Mouse (Mus musculus) layer of hippocampus, postnatal 14 days (tissue): ENCODE data around the gene Rgs1. TPM values are rescaled to one million over a fixed set of nuclear protein-coding genes. Genes with fewer than 3 reads are reported as not detected.
A peak's percentile ranks its signal among the peaks of the same experiment; 100 is the strongest.

Experiments used
- DNase-seq, 2 experiments: peaks; one replicate each; pipeline ENCODE4 v3.0.0; 2021 to 2022; ENCODE audit warnings: low spot score in 2 of 2, mixed read lengths in 1 of 2
- long read RNA-seq, 2 experiments: library from polyadenylated mRNA; stranded (forward); transcript quantifications; one replicate each; pipeline ENCODE4 v2.0.0; 2021
- total RNA-seq, 2 experiments: library from RNA; stranded (reverse); gene quantifications; 2 replicates each; pipeline ENCODE4 v1.2.3; 2021

Gene Rgs1
- total RNA-seq, result under 1 TPM in 1 of 2 experiments, not detected in 1; 0.29 TPM
- long read RNA-seq, experiment 1, partial matches to known transcripts, result 0 of 1 reads
- long read RNA-seq, experiment 1, other reads (novel, unspliced or antisense), result 1 of 1 reads
- long read RNA-seq, experiment 2, result 0 reads

GRCm38 (mm10) chr1:144248923-144249322 is at the start of gene Rgs1:
Gene Rgs1 (minus strand): TSS chr1:144249242.
- no peak for DNase-seq

GRCm38 (mm10) chr1:144283020-144284014 is 34.3 kb upstream of the Rgs1 start:
- DNase-seq, result no peak

- DNase-seq, result no peak
Measured at GRCm38 (mm10) chr1:144280056-144280455, 31.0 kb upstream of the Rgs1 start.

- no peak for DNase-seq
Measured at GRCm38 (mm10) chr1:144272991-144273390, 23.9 kb upstream of the Rgs1 start.

GRCm38 (mm10) chr1:144269112-144269511 is 20.1 kb upstream of the Rgs1 start:
- DNase-seq, result no peak

- no peak for DNase-seq
Measured at GRCm38 (mm10) chr1:144267471-144268470, 18.7 kb upstream of the Rgs1 start.

GRCm38 (mm10) chr1:144264000-144264399 is 15.0 kb upstream of the Rgs1 start:
- no peak for DNase-seq

GRCm38 (mm10) chr1:144262008-144262407 is 13.0 kb upstream of the Rgs1 start:
- no peak for DNase-seq

- DNase-seq, result no peak
Measured at GRCm38 (mm10) chr1:144258779-144259178, 9.7 kb upstream of the Rgs1 start.

GRCm38 (mm10) chr1:144256556-144257331 is 7.7 kb upstream of the Rgs1 start:
- DNase-seq, result no peak

GRCm38 (mm10) chr1:144248206-144248605 is 836 bp downstream of the Rgs1 start:
- no peak for DNase-seq

GRCm38 (mm10) chr1:144247382-144247781 is 1.7 kb downstream of the Rgs1 start:
- DNase-seq, result no peak

- DNase-seq, result peak in 1 of 2 experiments; percentile 12
Measured at GRCm38 (mm10) chr1:144243511-144243910, 5.5 kb downstream of the Rgs1 start.

- DNase-seq, result no peak
Measured at GRCm38 (mm10) chr1:144239195-144239594, 9.8 kb downstream of the Rgs1 start.

- DNase-seq, result no peak
Measured at GRCm38 (mm10) chr1:144215230-144215629, 33.8 kb downstream of the Rgs1 start.

GRCm38 (mm10) chr1:144210912-144211311 is 38.1 kb downstream of the Rgs1 start:
- no peak for DNase-seq

- no peak for DNase-seq
Measured at GRCm38 (mm10) chr1:144206281-144207061, 42.6 kb downstream of the Rgs1 start.

GRCm38 (mm10) chr1:144204766-144205165 is 44.3 kb downstream of the Rgs1 start:
- DNase-seq, result no peak

GRCm38 (mm10) chr1:144202939-144203338 is 46.1 kb downstream of the Rgs1 start:
- DNase-seq, result no peak

GRCm38 (mm10) chr1:144200496-144200895 is 48.5 kb downstream of the Rgs1 start:
- no peak for DNase-seq
